Mouse (Mus musculus) cerebellum, postnatal 25 days (tissue): ENCODE results near the gene Adgrf5.
"Not testable (repeated sequence)": the region's sequence is repeated elsewhere in the genome, so short reads cannot be mapped to it uniquely, and the experiment has no call there.

ENCODE experiments used
- DNase-seq, 2 experiments: peaks; one replicate each; pipeline ENCODE4 v3.0.0; 2021; ENCODE audit warnings: mixed read lengths in 2 of 2

The Adgrf5 gene

GRCm38 (mm10) chr17:43359826-43360619 is at the start of gene Adgrf5:
Gene Adgrf5, plus strand, starts transcription at chr17:43360451.
- no peak for DNase-seq

GRCm38 (mm10) chr17:43325986-43326671 is 34.1 kb upstream of the Adgrf5 start:
- no peak for DNase-seq

GRCm38 (mm10) chr17:43326726-43327700 is 33.2 kb upstream of the Adgrf5 start:
- peak in 1 of 2 experiments; percentile 21 for DNase-seq

- no peak for DNase-seq
Measured at GRCm38 (mm10) chr17:43327810-43328209, 32.4 kb upstream of the Adgrf5 start.

GRCm38 (mm10) chr17:43329216-43329615 is 31.0 kb upstream of the Adgrf5 start:
- DNase-seq = no peak

- no peak for DNase-seq
Measured at GRCm38 (mm10) chr17:43329761-43330183, 30.5 kb upstream of the Adgrf5 start.

- no peak for DNase-seq
Measured at GRCm38 (mm10) chr17:43332686-43333085, 27.6 kb upstream of the Adgrf5 start.

GRCm38 (mm10) chr17:43334074-43334473 is 26.2 kb upstream of the Adgrf5 start:
- DNase-seq = no peak

- DNase-seq = no peak
Measured at GRCm38 (mm10) chr17:43337643-43338042, 22.6 kb upstream of the Adgrf5 start.

GRCm38 (mm10) chr17:43338279-43338678 is 22.0 kb upstream of the Adgrf5 start:
- no peak for DNase-seq

- not testable (repeated sequence) for DNase-seq
Measured at GRCm38 (mm10) chr17:43346499-43346898, 13.8 kb upstream of the Adgrf5 start.

- DNase-seq = no peak
Measured at GRCm38 (mm10) chr17:43357902-43358539, 2.2 kb upstream of the Adgrf5 start.

GRCm38 (mm10) chr17:43361021-43361420 is 770 bp downstream of the Adgrf5 start:
- DNase-seq = no peak

- no peak for DNase-seq
Measured at GRCm38 (mm10) chr17:43362362-43362761, 2.1 kb downstream of the Adgrf5 start.

GRCm38 (mm10) chr17:43362881-43363280 is 2.6 kb downstream of the Adgrf5 start:
- no peak for DNase-seq

- DNase-seq = no peak
Measured at GRCm38 (mm10) chr17:43363921-43364320, 3.7 kb downstream of the Adgrf5 start.

- no peak for DNase-seq
Measured at GRCm38 (mm10) chr17:43365297-43365696, 5.0 kb downstream of the Adgrf5 start.

- DNase-seq = no peak
Measured at GRCm38 (mm10) chr17:43366486-43366885, 6.2 kb downstream of the Adgrf5 start.

- DNase-seq = no peak
Measured at GRCm38 (mm10) chr17:43368171-43368576, 7.9 kb downstream of the Adgrf5 start.

- no peak for DNase-seq
Measured at GRCm38 (mm10) chr17:43372604-43373003, 12.4 kb downstream of the Adgrf5 start.

GRCm38 (mm10) chr17:43374020-43374419 is 13.8 kb downstream of the Adgrf5 start:
- no peak for DNase-seq

GRCm38 (mm10) chr17:43376527-43376926 is 16.3 kb downstream of the Adgrf5 start:
- no peak for DNase-seq
